Mouse (Mus musculus) gastrocnemius, postnatal 25 days (tissue): ENCODE measurements around the gene Cd40. TPM values are rescaled to one million over a fixed set of nuclear protein-coding genes. Genes with fewer than 3 reads are reported as not detected.
A peak's percentile ranks its signal among the peaks of the same experiment; 100 is the strongest.

Source experiments
- DNase-seq: peaks from one replicate; pipeline ENCODE4 v3.0.0; 2022
- total RNA-seq, 2 experiments: library from RNA; stranded (reverse); gene quantifications; 1 replicate in 1 of 2; 2 replicates in 1 of 2; pipeline ENCODE4 v1.2.3; 2021

The Cd40 gene
- total RNA-seq, 2 experiments from 2014 or later, result 0.48 to 0.84 TPM

DNA sequence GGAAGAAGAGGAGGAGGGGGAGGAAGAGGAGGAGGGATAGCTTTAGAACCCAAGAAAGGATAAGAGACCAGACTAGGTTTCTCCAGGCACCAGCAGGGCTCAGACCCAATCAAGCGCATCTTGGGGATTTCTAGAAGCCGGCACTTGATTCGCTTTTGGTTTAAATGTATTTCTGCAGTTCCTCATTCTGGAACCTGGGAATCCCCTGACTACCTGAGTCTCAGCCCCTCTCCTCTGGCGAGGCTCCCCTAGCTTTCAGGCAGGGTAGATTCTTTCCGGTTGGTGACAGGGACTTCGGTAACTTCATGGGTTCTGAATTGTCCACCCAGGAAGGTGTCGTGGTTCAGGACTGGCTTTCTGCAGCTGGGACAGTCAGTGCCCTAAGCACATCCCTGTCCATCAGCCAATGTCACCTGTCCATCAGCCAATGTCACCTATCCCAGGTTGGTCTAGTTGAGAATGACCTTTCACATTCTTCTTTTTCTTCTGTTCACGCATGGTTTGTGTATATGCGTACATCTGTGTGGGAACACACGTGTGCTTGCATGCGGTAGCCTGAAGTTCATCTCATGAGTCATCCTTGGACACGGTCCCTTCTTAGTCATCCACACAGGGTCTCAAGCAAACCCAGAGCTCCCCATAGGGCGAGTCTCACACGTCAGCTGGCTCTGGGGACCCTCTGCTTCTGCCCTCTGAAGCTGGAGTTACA is 1.1 kb downstream of the Cd40 start:
- no peak for DNase-seq

DNA sequence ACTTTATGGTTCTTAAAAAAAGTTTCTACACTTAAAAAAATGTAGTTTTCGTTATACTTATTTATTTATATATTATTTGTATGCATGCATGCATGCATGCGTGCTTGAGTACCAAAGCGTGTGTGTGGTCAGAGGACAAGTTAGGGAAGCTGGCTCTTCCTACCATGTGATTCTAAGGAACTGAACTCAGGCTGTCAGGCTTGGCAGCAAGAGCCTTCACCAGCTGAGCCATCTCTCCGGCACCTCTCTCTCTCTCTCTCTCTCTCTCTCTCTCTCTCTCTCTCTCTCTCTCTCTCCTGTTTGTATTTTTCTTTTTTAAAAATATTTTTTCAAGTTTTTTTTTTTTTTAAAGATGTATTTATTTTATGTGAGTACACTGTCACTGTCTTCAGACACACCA is 4.5 kb downstream of the Cd40 start:
- DNase-seq, result no peak

DNA sequence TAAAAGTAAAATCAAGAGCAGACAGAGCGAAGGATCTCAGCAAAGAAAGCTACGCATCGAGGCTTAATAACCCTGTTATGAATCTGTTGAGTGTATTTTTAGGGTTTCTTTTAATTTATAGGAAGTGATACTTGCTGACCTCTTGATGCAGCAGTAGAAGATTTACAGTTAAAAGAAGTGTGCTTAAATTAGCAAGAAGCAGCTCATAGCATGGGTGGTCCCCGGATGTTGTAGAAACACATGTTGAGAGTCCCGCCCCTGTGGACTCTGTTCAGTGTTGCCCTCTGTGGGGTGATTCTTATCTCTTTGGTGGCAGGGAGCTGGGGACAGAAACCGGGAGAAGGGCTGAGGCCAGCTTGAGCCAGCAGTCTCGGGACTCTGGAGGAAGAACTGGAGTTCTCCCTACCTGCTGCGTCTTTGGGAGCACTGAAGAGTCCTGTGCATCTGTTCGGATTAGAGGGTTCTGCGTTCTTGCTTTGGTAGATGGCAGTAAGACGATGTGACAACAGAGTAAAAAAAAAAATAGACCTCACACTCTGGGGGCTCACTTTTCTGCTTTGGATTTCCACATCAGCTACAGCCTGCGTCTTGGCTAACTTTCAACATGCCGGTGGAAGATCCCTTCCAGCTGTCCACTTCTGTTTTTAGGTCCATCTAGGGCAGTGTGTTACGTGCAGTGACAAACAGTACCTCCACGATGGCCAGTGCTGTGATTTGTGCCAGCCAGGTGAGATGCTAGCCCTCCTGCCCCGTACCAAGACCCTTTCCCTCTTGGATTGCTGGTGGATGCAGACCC is 6.4 kb downstream of the Cd40 start:
- no peak for DNase-seq

DNA sequence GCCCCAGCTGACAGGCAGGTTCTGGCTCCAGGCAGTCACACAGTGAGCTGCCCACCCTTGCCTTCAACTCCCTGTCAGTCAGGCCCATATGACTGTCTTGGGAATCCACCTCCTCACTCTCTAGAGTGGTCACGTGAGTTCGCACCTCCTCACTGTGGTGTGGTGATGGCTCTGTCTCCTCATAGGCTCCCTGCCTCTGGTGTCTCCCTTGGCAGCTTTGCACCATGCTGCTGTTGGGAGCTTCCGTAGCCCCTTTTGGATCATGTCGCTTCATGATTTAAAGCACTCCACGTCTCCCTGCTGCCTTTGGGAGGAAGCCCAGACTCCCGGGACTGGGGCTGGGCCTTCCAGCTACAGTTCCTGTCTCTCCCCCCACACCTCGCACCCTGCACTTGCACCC is 9.1 kb downstream of the Cd40 start:
- no peak for DNase-seq

DNA sequence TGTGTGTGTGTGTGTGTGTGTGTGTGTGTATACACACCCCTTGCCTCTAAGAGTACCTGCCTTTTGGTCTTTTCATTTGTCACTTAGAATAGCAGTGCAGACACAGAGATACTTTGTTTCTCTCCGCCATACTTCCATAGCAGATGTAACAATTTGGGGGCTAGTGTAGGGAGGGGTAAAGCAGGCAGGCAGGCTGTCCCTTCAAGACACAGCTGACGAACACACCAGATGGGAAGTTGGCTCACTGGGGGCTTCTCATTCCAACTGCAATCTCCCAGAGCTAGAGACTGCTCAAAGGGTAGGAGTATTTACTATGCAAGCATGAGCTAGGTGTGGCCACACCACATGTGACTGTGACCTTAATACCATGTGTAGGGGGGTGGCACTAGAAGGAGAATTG is 13.4 kb downstream of the Cd40 start:
- no peak for DNase-seq

DNA sequence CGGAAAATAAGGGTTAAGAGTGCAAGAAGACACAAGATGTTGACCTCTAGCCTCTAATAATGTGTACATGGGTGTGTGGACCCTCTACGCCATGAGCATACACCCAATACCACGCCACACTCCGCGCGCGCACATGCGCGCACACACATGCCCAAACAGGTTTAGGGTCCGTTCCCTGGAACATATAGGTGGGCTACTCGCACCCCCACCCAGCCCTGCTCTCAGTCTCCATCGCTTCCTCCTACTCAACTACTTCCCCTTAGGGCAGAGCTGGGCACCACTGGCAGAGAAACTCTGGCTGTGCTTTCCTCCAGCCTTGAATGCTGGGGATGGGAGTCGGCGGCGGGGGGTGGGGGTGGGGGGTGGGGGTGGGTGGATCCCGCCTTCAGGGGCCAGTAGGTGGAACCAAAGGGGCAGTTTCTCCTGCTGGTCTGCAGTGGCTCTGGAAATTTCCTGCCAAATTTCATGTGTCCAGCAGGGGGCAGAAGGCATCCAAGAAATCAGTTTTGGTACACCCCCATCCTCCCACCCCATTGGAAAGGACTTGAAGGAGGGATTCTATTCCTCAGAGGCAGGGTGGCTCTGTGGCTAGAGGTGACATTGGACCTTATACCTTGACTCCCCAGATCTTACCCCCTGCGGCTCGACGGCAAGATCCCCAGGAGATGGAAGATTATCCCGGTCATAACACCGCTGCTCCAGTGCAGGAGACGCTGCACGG is 14.8 kb downstream of the Cd40 start:
- DNase-seq, result no peak

DNA sequence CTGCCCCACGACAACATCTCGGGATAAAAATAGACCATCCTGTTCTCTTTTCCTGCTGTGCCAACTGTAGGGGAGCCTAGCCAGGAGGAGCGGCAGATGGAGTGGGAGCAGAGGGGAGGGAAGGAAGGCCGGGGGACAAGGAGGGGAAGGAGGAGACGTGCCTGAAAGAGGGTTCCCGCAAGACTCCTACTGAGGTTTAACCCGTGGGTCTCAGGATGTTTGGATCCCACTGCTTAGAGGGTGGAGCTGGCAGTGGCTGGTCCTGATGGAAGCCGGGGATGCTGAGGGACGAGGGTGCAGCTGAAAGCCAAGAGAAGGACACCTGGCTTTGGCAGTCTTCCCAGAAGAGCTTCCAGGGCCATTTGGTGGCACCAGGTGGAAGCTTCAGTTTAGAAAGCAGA is 18.0 kb downstream of the Cd40 start:
- DNase-seq, result no peak

DNA sequence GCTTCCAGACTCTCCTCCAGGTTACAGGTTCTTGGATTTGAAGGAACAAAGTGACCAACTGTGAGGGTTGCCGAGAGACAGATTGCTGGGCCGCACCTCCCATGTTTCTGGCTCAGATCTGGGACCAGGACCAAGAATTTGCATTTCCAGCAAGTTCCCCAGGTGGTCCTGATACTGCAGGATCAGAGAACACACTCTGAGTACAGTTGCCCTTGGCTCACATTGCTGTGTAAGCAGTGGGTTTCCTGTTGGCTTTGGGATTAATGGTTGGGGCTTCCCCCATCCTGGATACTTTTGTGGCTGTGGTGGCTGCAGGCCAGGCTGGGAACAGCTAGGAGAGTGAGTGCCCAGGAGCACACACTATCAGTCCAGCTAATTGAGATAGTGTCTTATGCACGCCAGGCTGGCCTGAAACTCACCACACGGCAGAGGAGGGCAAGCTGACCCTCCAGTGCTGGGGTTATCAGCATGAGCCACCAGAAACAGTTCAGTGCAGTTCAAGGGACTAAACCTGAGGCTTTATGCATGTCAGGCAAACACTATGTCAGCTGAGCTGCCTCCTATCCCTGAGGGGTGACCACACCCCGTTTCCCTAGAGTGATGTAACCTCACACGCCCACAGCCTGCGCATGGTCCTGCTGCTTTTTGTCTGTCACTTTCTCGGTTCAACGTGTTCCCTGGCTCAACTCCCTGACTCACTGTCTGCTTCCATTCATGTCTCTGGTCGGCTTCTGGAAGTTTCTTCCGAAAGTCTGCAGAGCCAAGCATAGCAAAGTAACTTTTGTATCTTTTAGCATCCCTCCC is 18.9 kb downstream of the Cd40 start:
- DNase-seq, result no peak

DNA sequence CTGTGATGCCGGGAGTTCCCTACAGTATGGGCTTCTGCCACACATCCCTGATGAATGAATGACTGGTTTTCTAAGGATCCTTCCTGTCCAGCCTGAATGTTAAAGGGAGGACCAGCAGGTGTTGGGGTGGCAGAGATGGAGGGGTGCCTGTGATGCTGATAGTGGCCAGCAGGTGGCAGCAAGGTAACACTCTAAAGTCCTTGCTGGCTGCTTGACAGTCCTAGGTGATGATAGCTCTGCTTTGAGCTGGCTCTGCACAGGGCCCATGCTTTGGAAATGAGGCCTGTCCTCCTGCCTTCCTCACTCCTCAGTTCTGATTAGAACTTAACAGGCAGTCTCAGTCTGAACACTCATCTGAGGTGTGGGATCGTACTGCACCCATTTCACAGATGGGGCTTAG is 19.5 kb downstream of the Cd40 start:
- DNase-seq, result peak; percentile 41

DNA sequence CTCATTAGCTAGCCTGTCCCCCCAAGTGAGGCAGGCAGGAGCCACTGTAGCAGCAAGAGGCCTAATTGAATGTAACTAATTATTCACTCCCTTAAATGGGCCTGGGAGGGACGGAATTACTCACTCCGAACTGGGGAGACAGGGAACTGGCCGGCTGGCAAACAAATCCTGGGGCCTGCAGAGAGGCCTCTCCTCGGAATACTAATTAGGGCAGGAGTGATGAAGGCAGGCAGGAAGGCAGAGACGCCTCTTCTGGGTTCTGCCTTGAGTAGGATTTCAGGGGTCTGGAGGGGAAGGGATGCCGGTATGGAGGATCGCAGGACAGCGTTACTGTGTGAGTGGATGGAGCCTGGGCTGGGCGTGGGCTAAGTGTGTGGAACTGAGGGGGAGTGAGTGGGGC is 21.6 kb downstream of the Cd40 start:
- DNase-seq, result no peak

DNA sequence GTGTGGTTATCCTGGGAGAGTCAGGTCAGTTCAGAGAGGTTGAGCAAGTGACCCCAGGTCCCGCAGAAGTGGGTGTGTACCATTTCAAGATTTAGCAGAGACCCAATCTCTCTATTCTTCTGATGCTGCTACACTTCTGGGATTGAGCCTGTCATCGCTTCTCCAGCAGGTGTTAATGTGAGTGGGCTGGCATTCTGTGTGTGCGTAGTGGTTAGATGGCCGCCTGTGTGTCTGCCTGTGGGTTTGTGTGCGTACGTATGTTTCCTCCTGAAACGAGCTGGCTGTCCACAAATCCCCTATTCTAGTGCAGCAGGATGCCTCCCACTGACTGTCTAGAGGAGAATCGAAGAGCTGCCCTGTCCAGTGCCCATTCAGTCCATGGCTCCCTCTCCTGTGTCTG is 22.6 kb downstream of the Cd40 start:
- no peak for DNase-seq

DNA sequence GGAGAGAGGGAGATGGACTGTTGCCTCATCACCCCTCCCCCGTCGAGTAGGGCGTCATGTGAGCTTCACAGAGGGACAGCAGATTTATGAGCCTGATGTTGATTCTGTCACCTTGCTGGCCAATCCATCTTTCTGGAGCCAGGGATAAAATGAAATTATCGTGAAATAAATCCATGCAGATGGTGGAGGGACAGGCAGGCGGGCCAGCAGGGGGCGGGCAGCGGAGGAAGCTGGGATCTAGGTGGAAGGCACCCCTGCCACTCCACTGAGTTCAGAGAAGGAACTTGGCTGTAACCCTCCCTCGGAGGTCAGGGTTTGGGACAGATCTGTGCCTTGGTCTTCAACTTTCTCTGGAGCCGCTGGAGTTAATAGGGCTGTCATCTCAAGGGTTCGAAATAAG is 23.2 kb downstream of the Cd40 start:
- DNase-seq, result no peak

DNA sequence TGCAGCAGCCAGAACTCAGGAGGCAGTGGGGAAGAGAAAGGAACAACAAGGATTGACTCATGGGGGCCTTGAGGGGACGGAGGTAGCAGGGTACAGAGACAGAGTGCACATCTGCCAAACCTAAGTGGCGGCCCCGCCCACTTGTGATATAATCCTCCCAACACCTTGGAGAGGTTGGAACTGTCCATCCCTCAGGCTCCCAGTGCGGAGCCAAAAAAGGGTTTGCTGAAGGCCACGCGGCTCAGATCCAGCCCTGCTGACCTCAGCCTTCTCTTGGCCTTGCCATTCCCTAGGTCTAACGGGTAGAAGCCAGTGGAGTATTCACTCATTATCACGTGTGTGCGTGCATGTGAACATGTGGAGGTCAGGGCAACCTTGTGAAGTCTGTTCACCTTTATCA is 25.2 kb downstream of the Cd40 start:
- DNase-seq, result no peak

DNA sequence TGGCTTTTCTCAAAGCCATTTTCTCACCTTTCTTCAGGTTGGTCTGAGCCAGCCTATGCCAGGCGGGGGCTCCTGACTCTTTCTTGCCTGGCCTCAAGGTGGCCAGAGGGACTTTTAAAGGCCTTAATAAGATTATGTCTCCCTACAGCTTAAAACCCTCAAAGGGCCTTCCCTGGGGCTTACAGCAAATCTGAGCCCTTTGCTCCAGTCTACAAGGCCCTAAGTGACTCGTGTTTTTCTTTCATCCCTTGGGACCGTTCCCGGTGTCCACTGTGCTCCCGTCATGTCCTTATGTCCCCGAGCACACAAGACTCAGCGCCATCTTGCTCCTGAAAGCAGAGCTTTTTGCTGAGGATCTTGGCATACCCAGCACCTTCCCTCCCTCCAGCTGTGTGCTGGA is 25.8 kb downstream of the Cd40 start:
- DNase-seq, result no peak

DNA sequence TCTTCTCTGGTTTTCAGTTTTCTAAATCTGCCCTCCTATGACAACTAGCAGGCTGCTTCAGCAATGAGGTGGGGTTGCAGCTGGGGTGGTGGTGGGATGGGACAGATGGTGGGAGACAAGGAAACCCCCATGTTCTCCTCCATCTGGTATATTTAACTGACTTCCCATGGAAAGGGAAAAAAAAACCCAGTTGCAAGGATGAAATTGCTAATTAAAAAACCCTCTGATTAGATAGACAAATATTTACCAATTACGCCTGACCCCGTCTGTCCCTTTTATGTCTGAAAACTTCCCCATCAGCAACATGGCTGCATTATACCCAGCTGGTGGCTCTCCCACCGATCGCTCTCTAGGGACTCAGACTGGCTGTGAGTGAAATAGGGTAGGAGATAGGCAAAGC is 31.2 kb downstream of the Cd40 start:
- DNase-seq, result no peak

DNA sequence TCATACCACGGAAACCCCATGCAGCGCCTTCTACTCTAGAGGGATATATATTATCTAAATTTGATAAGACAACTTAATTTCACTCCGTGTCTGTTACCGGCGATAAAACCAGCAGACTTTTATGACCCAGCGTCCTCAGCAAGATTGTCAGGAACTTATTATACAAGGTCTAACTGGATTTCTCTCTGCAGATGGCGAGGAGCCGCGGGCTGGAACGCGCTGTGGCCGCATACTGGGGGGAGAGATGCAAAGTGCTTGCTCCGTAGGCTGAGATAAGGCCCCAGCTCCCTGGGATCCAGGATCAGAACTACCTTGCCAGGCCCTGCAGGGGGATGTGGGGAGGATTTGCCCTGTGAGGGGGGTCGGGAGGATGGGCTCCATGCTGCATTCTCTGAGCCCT is 34.0 kb downstream of the Cd40 start:
- no peak for DNase-seq

DNA sequence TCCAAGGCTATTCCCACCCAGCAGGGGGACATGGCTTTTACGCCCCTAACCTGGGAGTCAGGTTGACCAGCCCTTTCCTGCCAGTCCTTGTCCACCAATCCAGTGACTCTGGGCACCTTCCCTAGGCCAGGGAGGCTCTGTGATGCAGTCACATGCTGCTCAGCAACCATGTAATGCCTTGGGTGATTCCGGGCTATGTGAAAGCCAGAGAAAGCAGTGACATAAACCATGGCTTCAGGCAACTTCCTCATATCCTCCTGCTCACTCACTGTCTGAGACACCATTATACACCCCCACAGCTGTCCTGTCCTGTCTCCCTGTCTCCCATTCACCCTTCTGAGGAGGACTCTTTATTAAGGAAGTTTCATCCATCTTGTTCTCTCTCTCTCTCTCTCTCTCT is 35.2 kb downstream of the Cd40 start, which contains the start of gene 1700025C18Rik:
Gene 1700025C18Rik (minus strand): TSS at position 101 of the 400 bp plus-strand sequence.
- no peak for DNase-seq

DNA sequence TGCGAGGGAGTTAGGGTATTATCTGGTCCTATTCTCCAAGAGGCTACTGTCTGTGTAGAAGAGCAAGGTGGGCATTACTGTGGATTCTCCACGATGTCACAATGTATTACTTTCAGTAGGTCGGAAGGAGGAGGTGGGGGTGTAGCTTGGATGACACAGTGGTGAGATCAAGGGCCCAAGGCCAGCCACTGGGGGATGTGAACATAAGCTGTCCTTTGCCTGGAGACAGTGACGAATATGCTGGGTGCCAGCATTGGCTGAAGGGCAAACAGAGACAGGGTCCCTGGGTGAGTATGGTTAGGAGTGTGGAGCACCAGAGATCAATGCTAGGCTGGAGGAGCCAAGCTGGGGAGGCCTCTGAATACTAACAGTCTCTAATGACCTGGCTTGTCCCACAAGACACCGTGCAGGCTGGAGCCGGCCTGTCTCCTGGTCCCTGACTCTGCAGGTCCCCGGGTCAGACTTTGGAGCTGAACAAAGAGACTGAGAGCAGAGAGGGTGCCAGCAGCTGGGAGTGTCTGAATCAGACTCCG is 36.1 kb downstream of the Cd40 start:
- no peak for DNase-seq

DNA sequence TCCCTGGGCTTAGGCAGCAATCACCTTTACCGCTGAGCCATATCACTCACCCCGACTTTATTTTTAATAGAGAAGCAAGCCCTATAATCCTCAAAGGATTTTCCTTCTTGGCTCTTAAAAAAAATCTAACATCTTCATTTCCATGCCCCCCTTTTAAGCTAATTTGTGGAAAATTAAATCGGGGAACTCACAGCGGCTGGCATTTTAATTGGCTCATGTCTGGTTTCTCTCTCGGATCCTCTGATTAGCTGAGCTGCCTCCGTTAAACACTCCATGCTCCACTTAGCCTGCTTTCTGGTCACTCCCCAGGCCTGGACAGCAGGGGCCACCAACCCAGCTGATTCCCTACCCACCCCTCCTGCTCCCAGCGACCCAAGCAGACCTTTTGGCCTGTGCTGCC is 37.0 kb downstream of the Cd40 start:
- DNase-seq, result no peak

DNA sequence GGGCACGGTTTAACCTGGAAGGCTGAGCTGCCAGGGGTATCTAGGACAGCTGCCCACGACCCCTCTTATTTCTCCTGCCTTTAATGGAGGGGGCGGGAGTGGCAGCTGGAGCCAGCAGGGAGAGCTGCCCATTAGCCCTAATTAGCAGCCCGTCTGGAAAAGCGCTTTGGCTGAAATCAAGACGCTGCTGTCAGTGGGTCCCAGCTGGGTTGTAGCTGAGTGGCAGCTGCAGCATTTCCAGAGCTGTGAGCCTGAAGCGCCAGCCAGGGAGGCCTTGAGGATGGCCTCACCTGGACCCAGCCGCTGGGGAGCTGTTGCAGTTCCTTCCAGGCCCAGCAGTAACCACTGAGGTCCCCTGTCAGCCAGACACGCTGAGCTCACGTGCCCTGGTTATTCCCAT is 40.9 kb downstream of the Cd40 start:
- DNase-seq, result no peak

DNA sequence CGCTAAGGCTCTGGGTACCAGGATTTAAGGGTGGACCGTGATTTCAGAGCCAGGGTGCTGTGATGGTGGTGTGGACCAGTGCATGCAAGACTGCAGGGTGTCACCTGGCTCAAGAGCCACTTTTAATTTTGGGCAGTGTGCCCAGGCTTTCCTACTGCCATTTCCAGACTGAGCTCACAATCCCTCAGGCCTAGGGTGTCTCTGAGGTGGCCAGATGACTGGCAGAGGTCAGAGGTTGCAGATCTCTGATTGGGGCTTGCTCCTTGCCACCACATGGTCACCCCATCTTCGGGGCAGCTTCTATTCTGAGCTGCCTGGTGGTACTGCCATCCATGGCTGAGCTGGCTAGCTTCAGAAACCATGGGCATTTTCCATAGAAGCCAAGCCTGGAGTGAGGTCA is 43.4 kb downstream of the Cd40 start:
- DNase-seq, result no peak

DNA sequence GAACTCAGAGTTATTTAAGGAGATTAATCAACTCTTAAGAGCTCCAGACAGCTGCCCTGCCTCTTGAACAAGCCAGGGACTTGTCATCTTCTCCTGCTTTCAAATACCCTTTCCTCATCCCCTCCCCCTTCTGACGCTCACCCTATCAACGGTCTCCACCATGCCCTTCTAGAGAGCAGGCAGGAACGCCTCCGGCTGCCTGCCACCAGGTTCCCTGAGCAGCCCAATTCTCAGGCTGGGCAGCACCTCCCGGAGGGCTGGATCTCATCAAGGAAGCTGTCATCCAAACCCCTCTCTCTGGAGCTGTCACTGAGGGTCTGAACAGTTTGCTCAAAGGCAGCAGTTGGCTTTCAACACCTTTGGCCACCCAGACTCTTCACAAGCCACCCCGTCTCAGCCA is 45.3 kb downstream of the Cd40 start:
- no peak for DNase-seq
